Mouse (Mus musculus): ENCODE measurements at regions not wholly inside any gene's neighbourhood (a gene's known extent, or its start where the extent isn't known, plus 50 kb on each side); places are given as distances from the start of the nearest gene placed in this dataset.

- DNase-seq: no peak
These were observed 438.9 kb upstream of the Kcnab2 start for GRCm38 (mm10) chr4:152916576-152916975.

- no peak for DNase-seq
These were observed 435.8 kb upstream of the Kcnab2 start for GRCm38 (mm10) chr4:152913497-152913896.

- no peak for DNase-seq
These were observed 435.2 kb upstream of the Kcnab2 start for GRCm38 (mm10) chr4:152912846-152913245.

GRCm38 (mm10) chr4:152908235-152908634 lies 430.6 kb upstream of the Kcnab2 start:
- no peak for DNase-seq

- no peak for DNase-seq
These were observed 425.2 kb upstream of the Kcnab2 start for GRCm38 (mm10) chr4:152902851-152903250.

GRCm38 (mm10) chr4:152900049-152900448 lies 422.4 kb upstream of the Kcnab2 start:
- no peak for DNase-seq

GRCm38 (mm10) chr4:152895076-152895475 lies 417.4 kb upstream of the Kcnab2 start:
- DNase-seq: no peak

- no peak for DNase-seq
These were observed 415.3 kb upstream of the Kcnab2 start for GRCm38 (mm10) chr4:152892997-152893396.

- DNase-seq: no peak
These were observed 411.5 kb upstream of the Kcnab2 start for GRCm38 (mm10) chr4:152889211-152889610.

GRCm38 (mm10) chr4:152888306-152888705 lies 410.6 kb upstream of the Kcnab2 start:
- DNase-seq: no peak

GRCm38 (mm10) chr4:152886773-152887172 lies 409.1 kb upstream of the Kcnab2 start:
- no peak for DNase-seq

- no peak for DNase-seq
These were observed 403.8 kb upstream of the Kcnab2 start for GRCm38 (mm10) chr4:152881433-152881930.

GRCm38 (mm10) chr4:152880368-152880767 lies 402.7 kb upstream of the Kcnab2 start:
- DNase-seq: no peak

GRCm38 (mm10) chr4:152878941-152879340 lies 401.3 kb upstream of the Kcnab2 start:
- DNase-seq: no peak

GRCm38 (mm10) chr4:152878401-152878800 lies 400.7 kb upstream of the Kcnab2 start:
- DNase-seq: no peak

GRCm38 (mm10) chr4:152870046-152870445 lies 392.4 kb upstream of the Kcnab2 start:
- no peak for DNase-seq

GRCm38 (mm10) chr4:152865894-152866293 lies 388.2 kb upstream of the Kcnab2 start:
- no peak for DNase-seq

- no peak for DNase-seq
These were observed 385.3 kb upstream of the Kcnab2 start for GRCm38 (mm10) chr4:152862818-152863614.

GRCm38 (mm10) chr4:152859161-152859560 lies 381.5 kb upstream of the Kcnab2 start:
- no peak for DNase-seq

GRCm38 (mm10) chr4:152850147-152850546 lies 372.5 kb upstream of the Kcnab2 start:
- peak; percentile 70 for DNase-seq

GRCm38 (mm10) chr4:152836080-152836479 lies 358.4 kb upstream of the Kcnab2 start:
- DNase-seq: no peak

GRCm38 (mm10) chr4:152834421-152835110 lies 356.9 kb upstream of the Kcnab2 start:
- no peak for DNase-seq

GRCm38 (mm10) chr4:152833411-152834310 lies 356.0 kb upstream of the Kcnab2 start:
- peak; percentile 20 for DNase-seq

Measured in lung, postnatal 10 days (tissue).